Mouse (Mus musculus) spleen, embryonic (tissue): ENCODE results near the gene Atg16l1.

Experiments used
- CTCF ChIA-PET: fragments of 350-600 bp; sonication (Branson Sonifier 250); formaldehyde crosslinking; loops from one replicate; lab custom pipeline; 2022; lab: Charles Lee

Gene Atg16l1

GRCm38 (mm10) chr1:87755641-87756470 lies at the start of gene Atg16l1:
Gene Atg16l1 (plus strand): TSS chr1:87755870.
- CTCF ChIA-PET, result interaction anchor here (0.6 to 0.7 kb wide), 5 partner anchors 9 to 348 kb away, joined by 3 to 40 read pairs (median 4); no protein-coding TSS in a partner anchor

GRCm38 (mm10) chr1:87706361-87706760 lies 49.3 kb upstream of the Atg16l1 start:
- CTCF ChIA-PET, result no interaction called here

DNA sequence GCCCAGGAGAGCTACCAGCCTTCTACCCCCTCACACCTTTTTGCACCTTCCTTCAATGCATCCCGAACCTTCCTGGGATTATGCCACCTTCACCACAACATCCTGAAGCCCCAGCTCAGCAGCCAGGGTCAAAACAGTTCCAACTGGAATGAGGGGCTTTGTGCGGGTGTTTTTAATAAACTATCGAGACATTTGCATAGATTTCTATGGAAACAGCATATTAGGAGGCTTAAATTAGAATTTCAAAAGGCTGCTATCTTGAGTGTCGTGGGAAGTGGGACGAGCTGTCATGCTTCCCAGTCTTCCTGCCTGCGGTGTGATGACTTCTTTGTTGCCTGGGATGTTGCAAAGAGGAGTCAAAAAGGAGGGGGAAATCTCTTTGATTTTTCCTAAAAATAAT lies 46.6 kb upstream of the Atg16l1 start:
- CTCF ChIA-PET, result no interaction called here

- CTCF ChIA-PET, result interaction anchor here (0.6 kb wide), 1 partner anchor 1287 kb away, joined by 5 read pairs; no protein-coding TSS in a partner anchor
Measured at GRCm38 (mm10) chr1:87709661-87710270, 45.9 kb upstream of the Atg16l1 start.

DNA sequence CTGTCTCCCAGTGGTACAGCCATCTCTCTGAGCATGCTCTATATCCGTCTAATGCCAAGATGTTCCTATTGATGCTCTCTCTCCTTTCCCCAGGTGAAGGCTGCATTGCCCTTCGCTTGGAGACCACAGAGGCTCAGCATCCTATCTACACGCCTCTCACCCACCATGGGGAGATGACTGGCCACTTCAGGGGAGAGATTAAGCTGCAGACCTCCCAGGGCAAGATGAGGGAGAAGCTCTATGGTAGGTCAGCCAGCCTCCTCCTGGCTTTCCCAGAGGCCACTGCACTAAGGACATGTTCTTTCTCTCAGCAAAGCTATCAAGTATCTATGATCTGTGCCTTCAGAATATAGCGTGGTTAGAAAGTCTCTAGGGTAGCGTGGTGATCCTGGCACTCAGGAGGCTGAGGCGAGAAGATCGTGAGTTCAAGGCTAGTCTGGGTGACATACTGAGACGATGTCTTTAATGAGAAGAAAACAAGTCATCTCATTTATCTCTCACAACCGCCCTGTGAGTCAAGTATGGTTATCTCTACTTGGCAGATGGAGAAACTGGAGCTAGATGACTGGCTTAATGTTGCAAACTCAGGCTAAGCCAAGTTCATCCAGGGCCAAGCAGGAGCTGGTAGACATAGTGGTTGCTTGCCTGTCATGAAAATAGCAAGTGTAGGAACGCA lies 43.6 kb upstream of the Atg16l1 start:
- CTCF ChIA-PET, result interaction anchor here (0.6 kb wide), 2 partner anchors 12 to 163 kb away, joined by 3 to 4 read pairs; no protein-coding TSS in a partner anchor

- CTCF ChIA-PET, result interaction anchor here (0.5 to 0.6 kb wide), 2 partner anchors 36 to 164 kb away, joined by 3 read pairs; no protein-coding TSS in a partner anchor
Measured at GRCm38 (mm10) chr1:87712614-87712971, 43.1 kb upstream of the Atg16l1 start.

DNA sequence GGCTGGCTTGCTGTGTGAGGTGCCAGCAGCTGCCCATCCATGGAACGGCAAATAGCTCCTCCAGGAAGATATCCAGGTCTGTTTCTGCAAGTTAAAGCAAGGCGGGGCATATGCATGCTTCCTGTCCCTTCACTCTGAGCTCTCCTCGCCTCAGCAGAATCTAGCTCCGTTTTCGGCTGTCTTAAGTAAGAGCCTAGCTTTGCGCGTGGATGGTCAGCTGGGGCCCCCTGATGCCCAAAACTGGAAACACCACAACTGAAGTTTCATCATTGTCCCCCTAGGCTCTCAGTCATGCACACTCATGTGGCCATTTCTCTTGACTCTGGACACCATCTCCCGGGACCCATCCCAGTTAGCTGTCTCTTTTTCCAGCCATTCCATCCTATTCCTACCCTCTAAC lies 34.3 kb upstream of the Atg16l1 start:
- CTCF ChIA-PET, result interaction anchor here (0.6 to 0.7 kb wide), 2 partner anchors 273 to 277 kb away, joined by 3 to 5 read pairs; no protein-coding TSS in a partner anchor

DNA sequence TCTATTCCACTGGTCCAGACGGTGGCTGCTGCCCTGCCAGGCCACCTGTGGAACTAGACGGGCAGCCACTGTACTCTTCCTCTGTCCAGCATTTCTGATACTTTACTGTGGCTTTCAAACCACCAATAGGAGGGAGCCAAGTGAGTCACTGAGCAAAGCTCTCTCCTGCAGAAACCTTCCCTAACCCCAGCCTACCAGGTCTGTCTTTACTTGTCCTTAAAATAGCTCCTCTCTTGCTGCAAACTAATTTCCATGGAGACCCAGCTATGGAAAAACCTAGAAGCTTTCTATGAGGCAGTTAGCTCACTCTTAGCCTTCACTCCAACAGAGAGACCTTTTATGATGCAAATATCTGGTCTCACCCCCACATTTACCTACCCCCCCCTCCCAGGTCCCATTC lies 33.6 kb upstream of the Atg16l1 start:
- CTCF ChIA-PET, result interaction anchor here (0.5 to 0.6 kb wide), 2 partner anchors 56 to 278 kb away, joined by 4 to 5 read pairs; no protein-coding TSS in a partner anchor

GRCm38 (mm10) chr1:87723351-87723750 lies 32.3 kb upstream of the Atg16l1 start:
- CTCF ChIA-PET, result no interaction called here

GRCm38 (mm10) chr1:87729070-87729469 lies 26.6 kb upstream of the Atg16l1 start:
- CTCF ChIA-PET, result no interaction called here

- CTCF ChIA-PET, result interaction anchor here (0.6 kb wide), 1 partner anchor 26 kb away, joined by 6 read pairs; no protein-coding TSS in a partner anchor
Measured at GRCm38 (mm10) chr1:87729850-87730249, 25.8 kb upstream of the Atg16l1 start.

DNA sequence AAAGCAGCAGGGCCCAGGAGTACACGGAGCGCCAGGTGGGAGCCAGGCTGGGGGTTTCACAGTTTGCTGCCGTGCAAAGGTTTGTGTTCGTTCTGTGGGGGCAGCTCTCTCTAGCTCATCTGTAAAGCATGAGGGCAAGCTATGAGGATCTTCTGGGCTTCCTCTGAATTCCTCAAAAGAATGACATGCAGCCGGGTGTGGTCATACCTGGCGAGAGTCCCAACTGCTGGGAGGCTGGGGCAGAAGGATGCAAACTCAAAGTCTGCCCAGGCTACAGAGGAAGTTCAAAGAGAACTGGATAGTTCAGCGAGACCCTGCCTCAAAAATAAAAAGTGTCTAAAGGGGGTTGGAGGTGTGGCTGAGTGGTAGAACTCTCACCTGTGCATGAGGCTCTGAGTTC lies 25.4 kb upstream of the Atg16l1 start:
- CTCF ChIA-PET, result interaction anchor here (0.6 kb wide), 1 partner anchor 26 kb away, joined by 6 read pairs; no protein-coding TSS in a partner anchor

DNA sequence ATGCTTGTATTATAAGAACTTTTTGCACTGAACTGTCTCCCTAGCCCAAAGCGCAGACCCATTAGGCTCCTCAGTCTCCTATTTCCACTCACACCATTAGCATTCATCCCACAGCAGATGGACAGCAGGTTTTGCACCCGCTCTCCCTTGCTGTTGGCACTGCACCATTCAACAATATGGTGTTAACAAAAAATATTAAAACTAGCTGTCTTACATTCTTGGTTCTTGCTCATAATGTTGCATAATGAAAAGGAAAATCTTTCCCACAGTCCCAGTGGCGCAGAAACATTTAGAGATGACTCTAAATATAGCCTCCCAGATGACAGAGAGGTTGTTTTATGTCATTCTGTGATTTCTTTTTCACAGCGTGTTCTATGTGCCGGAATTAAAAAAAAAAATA lies 22.5 kb upstream of the Atg16l1 start:
- CTCF ChIA-PET, result no interaction called here

DNA sequence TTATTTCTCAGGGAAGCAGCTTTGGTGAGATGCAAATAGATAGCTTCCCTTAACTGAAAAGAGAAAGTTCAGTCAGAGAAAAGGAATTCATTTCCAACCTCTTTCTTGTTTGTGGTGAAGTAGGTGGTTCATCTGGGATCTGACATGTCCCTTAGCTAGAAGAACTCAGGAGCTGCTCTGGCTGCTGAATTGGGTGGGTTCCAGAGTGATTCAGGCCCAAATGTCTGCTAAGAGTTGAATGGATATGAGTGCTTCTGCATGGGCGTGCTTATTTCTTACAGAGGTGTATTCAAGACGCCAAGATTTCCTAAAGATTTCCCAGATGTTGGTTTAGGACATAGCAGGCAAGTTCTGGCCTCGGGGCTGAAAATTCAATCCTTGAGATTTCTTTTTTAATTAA lies 21.5 kb upstream of the Atg16l1 start:
- CTCF ChIA-PET, result no interaction called here

DNA sequence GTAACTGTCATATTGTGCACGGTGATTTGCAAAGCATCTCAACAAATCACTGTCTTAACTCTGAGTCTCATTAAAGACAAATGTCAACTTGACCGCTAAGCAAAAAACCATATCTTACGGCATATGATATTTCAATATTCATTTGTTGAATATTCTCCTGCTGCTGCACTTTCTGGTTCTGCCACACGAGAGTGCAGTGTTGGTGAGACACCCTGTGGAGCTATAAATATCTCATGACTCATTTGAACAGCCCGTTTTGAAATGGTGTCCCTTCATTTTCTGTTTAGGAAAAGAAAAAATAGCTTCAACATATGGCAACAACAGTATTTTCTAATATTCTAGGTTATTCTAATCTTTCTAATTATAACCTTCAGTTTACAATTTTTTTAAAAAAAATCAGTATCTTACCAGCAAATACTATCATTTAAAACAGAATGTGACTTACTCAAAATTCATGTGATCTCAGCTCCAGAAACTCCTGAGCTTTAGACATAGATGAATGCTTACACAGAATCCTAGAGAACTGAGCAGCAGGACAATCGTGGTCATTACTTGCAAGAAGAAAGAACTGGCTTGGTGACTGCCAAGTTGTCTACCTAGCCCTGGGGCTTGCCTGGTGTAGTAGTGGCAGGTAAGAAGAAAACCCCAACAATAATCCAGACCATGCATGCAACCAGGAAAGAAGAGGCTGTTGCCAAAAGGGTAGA lies 14.9 kb upstream of the Atg16l1 start:
- CTCF ChIA-PET, result no interaction called here

DNA sequence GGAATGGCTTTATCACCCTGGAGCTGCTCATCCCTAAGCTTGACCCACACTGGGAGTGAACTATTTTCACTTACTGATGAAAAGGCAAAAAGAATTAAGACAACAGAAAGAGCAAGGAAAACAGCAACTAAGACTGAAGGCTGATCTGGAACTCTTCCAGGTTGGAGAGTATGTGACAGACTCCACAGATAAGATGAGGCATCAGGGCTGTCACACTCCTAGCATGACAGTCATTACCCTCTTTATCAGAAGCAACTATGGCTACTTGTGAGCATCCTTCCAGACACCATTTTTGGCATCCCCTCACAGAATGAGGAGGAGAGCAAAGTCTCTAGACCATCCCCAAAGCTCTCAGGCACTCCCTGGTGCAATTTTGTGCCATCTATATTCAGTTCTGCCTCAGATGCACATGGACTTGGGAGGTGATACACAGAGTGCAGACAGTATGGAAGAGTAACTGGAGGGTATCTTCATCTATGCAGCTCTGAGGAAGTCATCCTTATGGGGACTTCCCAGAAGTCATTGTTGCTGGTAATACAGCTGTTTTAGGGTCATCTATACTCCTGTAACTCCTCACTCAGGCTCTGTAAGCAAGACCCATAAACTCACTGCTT lies 6.2 kb upstream of the Atg16l1 start:
- CTCF ChIA-PET, result interaction anchor here (0.7 kb wide), 1 partner anchor 118 kb away, joined by 20 read pairs; no protein-coding TSS in a partner anchor

GRCm38 (mm10) chr1:87763821-87764220 lies 8.2 kb downstream of the Atg16l1 start:
- CTCF ChIA-PET, result no interaction called here

DNA sequence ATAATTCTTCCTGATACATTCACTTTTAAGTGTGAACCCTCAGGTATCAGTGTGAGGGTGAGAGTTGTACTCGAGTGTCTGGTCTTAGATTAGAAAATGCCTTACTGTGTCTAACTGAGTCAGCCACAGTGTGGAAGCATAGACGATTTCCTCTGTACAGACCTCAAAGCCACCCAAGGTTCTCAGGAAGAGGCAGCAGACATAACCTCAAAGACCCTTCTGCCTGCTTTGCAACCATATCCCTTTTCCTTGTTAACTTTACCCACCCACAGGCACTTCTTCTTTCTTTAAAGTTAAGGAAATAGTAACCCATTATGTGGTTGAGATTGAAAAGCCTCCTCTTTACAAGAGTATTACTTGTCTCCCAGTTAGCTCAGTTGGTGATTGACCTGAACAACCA lies 10.1 kb downstream of the Atg16l1 start:
- CTCF ChIA-PET, result no interaction called here

DNA sequence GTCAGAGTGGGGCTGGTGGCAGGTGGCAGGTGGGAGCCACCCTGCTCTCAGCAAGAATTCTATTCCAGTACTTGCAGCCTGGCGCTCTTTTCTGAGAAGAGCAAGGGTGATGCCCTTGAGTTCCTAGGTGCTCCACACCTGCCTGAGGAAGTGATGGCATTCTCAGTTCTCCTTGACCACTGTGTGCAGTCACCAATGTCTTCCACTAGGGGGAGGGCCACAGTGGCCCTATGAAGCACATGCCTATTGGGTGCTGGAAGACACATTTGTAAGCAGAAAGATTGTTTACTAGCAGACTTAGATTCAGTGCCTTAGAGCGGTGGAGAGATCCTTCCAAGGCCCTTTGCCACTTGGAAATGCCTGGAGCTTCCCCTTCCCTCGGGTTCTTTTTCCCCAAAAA lies 10.6 kb downstream of the Atg16l1 start:
- CTCF ChIA-PET, result interaction anchor here (0.6 kb wide), 1 partner anchor 116 kb away, joined by 7 read pairs; no protein-coding TSS in a partner anchor

DNA sequence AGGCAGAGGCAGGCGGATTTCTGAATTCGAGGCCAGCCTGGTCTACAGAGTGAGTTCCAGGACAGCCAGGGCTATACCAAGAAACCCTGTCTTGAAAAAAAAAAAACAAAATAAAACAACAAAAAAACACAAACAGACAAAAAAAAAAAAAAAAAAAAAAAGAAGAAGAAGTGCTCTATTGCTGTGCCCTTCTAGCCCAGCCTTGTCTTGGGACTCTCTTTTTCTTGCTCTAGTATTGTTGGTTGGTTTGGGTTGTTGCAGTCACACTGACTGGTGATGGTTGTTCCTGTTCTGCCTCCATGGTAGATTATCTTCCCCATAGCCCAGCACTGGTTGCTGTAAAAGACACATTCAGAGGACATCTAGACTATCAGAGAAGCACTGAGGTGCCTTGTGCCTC lies 13.6 kb downstream of the Atg16l1 start:
- CTCF ChIA-PET, result interaction anchor here (0.6 to 0.7 kb wide), 2 partner anchors 176 to 318 kb away, joined by 3 read pairs; no protein-coding TSS in a partner anchor
